Mouse (Mus musculus): ENCODE results near the gene Rnf43. TPM values are rescaled to one million over a fixed set of nuclear protein-coding genes. Genes with fewer than 3 reads are reported as not detected.

Rnf43 gene
- polyA plus RNA-seq, 1 experiment from 2014 or later: 0.67 TPM

- Histone ChIP-seq H3K36me3 (peaks cover 82% of the 10 kb centered on the region), H3K27ac (no peak overlapping the region), H3K4me1 (replicated peaks) (peaks cover 13% of the 10 kb centered on the region), H3K4me2 (replicated peaks) (peak overlapping the region; percentile 48), H3K9me3 (no peaks in the 10 kb centered on the region), H3K4me3 (replicated peaks) (peak overlapping the region; percentile 18), H3K27me3 (0 out of 2 replicates have a peak, but pooled peaks cover 6% of the 10 kb centered on the region), H3K9ac (replicated peaks) (peak overlapping the region; percentile 58; the same call in 1 of the 2 replicates)
- ATAC-seq: peak; percentile 59
- 9% methylated on average over 30 of the region's 32 CpGs for WGBS
Measured at GRCm38 (mm10) chr11:87778100-87778765, 115.7 kb downstream of the Rnf43 start.

DNA sequence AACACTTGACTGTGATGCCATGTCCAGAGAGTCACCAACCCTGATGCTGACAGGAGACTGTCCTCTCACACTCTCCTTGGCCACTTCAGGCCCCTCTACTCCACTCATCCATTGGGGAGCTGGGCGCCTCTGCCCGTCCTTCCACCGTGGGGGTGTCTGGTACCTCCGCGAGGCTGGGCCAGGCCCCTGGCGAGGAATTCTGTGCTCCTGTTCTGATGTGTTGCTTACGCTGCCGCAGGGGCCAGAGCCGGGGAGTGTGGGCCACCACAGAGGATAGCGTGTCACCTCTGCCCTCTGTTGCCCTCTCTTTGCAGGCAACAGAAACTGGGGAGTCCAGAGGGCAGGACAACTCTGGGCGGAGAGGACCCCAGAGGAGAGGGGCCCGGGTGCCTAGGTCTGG, 116.4 kb downstream of the Rnf43 start:
- Histone ChIP-seq H3K4me1 (replicated peaks) (peaks cover 13% of the 10 kb centered on the region), H3K4me2 (replicated peaks) (peak overlapping the region; percentile 48), H3K27me3 (0 out of 2 replicates have a peak, but pooled peaks cover 6% of the 10 kb centered on the region), H3K36me3 (peaks cover 84% of the 10 kb centered on the region), H3K9me3 (no peaks in the 10 kb centered on the region), H3K9ac (replicated peaks) (no peak overlapping the region), H3K4me3 (replicated peaks) (no peak overlapping the region), H3K27ac (no peak overlapping the region)
- WGBS: 47% methylated on average over 12 of the region's 12 CpGs
- peak; percentile 36; the same call in 1 of the 2 replicates for ATAC-seq

DNA sequence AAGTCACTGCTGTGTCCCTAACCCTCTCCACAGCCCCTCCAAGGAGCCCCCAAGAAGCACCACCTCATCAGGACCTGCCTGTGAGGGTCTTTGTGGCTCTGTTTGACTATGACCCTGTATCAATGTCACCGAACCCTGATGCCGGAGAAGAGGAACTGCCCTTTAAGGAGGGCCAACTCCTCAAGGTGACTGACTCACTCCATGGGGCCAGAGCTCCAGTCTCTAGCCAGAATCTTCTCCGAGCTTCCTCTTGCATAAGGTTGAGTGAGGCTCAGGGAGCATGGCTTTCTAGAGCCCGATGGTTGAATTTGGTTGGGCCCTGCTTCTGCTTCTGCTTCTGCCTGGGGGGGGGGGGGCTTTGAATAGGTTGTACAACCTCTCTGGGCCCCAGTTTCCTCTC, 116.9 kb downstream of the Rnf43 start:
- 86% methylated on average over 4 of the region's 4 CpGs for WGBS
- peaks cover 84% of the 10 kb centered on the region for H3K36me3 ChIP-seq
- 0 out of 2 replicates have a peak, but pooled peaks cover 6% of the 10 kb centered on the region for H3K27me3 ChIP-seq
- no peak overlapping the region for H3K4me3 ChIP-seq (replicated peaks)
- ATAC-seq: no peak
- no peaks in the 10 kb centered on the region for H3K9me3 ChIP-seq
- peaks cover 13% of the 10 kb centered on the region for H3K4me1 ChIP-seq (replicated peaks)
- no peak overlapping the region for H3K9ac ChIP-seq (replicated peaks)
- no peak overlapping the region for H3K4me2 ChIP-seq (replicated peaks)
- no peak overlapping the region for H3K27ac ChIP-seq

GRCm38 (mm10) chr11:87780130-87780529, 117.6 kb downstream of the Rnf43 start:
- WGBS: 88% methylated on average over 8 of the region's 8 CpGs
- H3K4me1 ChIP-seq (replicated peaks): peaks cover 13% of the 10 kb centered on the region
- H3K27ac ChIP-seq: no peak overlapping the region
- H3K4me2 ChIP-seq (replicated peaks): no peak overlapping the region
- H3K9ac ChIP-seq (replicated peaks): no peak overlapping the region
- no peak overlapping the region for H3K4me3 ChIP-seq (replicated peaks)
- H3K9me3 ChIP-seq: no peaks in the 10 kb centered on the region
- no peak for ATAC-seq
- peaks cover 85% of the 10 kb centered on the region for H3K36me3 ChIP-seq
- 0 out of 2 replicates have a peak, but pooled peaks cover 6% of the 10 kb centered on the region for H3K27me3 ChIP-seq

MicroRNAs encoded within 50 kb of the gene (microRNA counts, 519-probe panel; counts per million panel counts)
- microRNA mmu-miR-142-3p (3,655 counts per million, percentile 71 among the panel's probes with 10 or more counts), microRNA mmu-miR-142-5p (5,010 counts per million, percentile 87 among the panel's probes with 10 or more counts)

Small RNA genes lying within 50 kb of the gene (microRNA-seq; reads per million reads assigned to microRNA genes)
- gene Mir142 (not detected), gene Mir142b (not detected)

Other genes starting within 250 kb of the Rnf43 start
- not detected in 2 replicates for gene Gm11492, start 96.1 kb upstream of the Rnf43 start, polyA plus RNA-seq (2015; fragmentation: Nextera tagmentation; extraction: Ambion mirVana)
- 17.8 and 18.0 TPM in 2 replicates for gene Sept4, start 93.8 kb upstream of the Rnf43 start, polyA plus RNA-seq (2015; fragmentation: Nextera tagmentation; extraction: Ambion mirVana)
- gene Mtmr4, start 70.6 kb upstream of the Rnf43 start, polyA plus RNA-seq (2015; fragmentation: Nextera tagmentation; extraction: Ambion mirVana): 61.8 and 66.6 TPM in 2 replicates
- 0.37 and 0.40 TPM in 2 replicates for gene Hsf5, start 45.6 kb upstream of the Rnf43 start, polyA plus RNA-seq (2015; fragmentation: Nextera tagmentation; extraction: Ambion mirVana)
- gene Supt4a, start 74.8 kb downstream of the Rnf43 start, polyA plus RNA-seq (2015; fragmentation: Nextera tagmentation; extraction: Ambion mirVana): 165 and 177 TPM in 2 replicates
- 41.1 and 48.7 TPM in 2 replicates for gene Tspoap1, start 97.8 kb downstream of the Rnf43 start, polyA plus RNA-seq (2015; fragmentation: Nextera tagmentation; extraction: Ambion mirVana)
- 0.31 and 0.41 TPM in 2 replicates for gene Mpo, start 130.9 kb downstream of the Rnf43 start, polyA plus RNA-seq (2015; fragmentation: Nextera tagmentation; extraction: Ambion mirVana)
- 0.49 and 0.54 TPM in 2 replicates for gene Lpo, start 165.6 kb downstream of the Rnf43 start, polyA plus RNA-seq (2015; fragmentation: Nextera tagmentation; extraction: Ambion mirVana)
- gene Mks1, start 190.5 kb downstream of the Rnf43 start, polyA plus RNA-seq (2015; fragmentation: Nextera tagmentation; extraction: Ambion mirVana): 12.4 and 15.8 TPM in 2 replicates
- gene Epx, start 212.8 kb downstream of the Rnf43 start, polyA plus RNA-seq (2015; fragmentation: Nextera tagmentation; extraction: Ambion mirVana): 0.10 and 0.16 TPM in 2 replicates
- gene Olfr462, start 229.5 kb downstream of the Rnf43 start, polyA plus RNA-seq (2015; fragmentation: Nextera tagmentation; extraction: Ambion mirVana): not detected in 2 replicates
- not detected in 2 replicates for gene Olfr463, start 234.7 kb downstream of the Rnf43 start, polyA plus RNA-seq (2015; fragmentation: Nextera tagmentation; extraction: Ambion mirVana)